Mouse (Mus musculus): Measurements from ENCODE around the gene Wfdc1.

GRCm38 (mm10) chr8:119641058-119641457 lies 25.1 kb upstream of the Wfdc1 start:
- TF ChIP-seq CTCF (IDR thresholded peaks at IDR 0.05; ENCODE audit: borderline replicate concordance, insufficient read depth, low read length) (no peak), POLR2A (IDR thresholded peaks at IDR 0.05; ENCODE audit: low read depth, low read length) (no peak)

Measured in embryonic fibroblast, embryonic 13.5 days (primary cell).